Mouse (Mus musculus) limb, embryonic 13.5 days (tissue): ENCODE measurements at regions not wholly inside any gene's neighbourhood (a gene's known extent, or its start where the extent isn't known, plus 50 kb on each side); places are given as distances from the start of the nearest gene placed in this dataset.
A peak's percentile ranks its signal among the peaks of the same experiment; 100 is the strongest.
"Not testable (repeated sequence)": the region's sequence is repeated elsewhere in the genome, so short reads cannot be mapped to it uniquely, and the experiment has no call there.

Experiments used
- ATAC-seq: fragments of 200-750 bp; cut with Nextera tagmentation; 2 replicates; pipeline ENCODE4 v1.8.0; 2017; ENCODE audit warnings: low read depth, moderate number of reproducible peaks, moderate TSS enrichment; ENCODE audit not compliant: low FRiP score
- H3K27ac ChIP-seq: fragments of 300-500 bp; sonication (generic); 2 replicates; pipeline ENCODE4 v1.5.1; 2015; ENCODE audit warnings: inconsistent platforms, mild to moderate bottlenecking, moderate library complexity
- H3K27me3 ChIP-seq: fragments of 300-500 bp; sonication (generic); 2 replicates; pipeline ENCODE4 v1.6.1; 2015; ENCODE audit warnings: mild to moderate bottlenecking, inconsistent platforms
- H3K36me3 ChIP-seq: fragments of 300-500 bp; sonication (generic); 2 replicates; pipeline ENCODE4 v1.6.1; 2015; ENCODE audit warnings: inconsistent platforms, mild to moderate bottlenecking, moderate library complexity
- H3K4me1 ChIP-seq: fragments of 300-500 bp; sonication (generic); 2 replicates; pipeline ENCODE4 v1.6.1; 2015; ENCODE audit warnings: inconsistent platforms
- H3K4me2 ChIP-seq: fragments of 300-500 bp; sonication (generic); replicated peaks from 2 replicates; pipeline ENCODE4 v1.6.1; 2015; ENCODE audit warnings: inconsistent platforms, mild to moderate bottlenecking, moderate library complexity
- H3K4me3 ChIP-seq: fragments of 300-500 bp; sonication (generic); 2 replicates; pipeline ENCODE4 v1.5.1; 2015; ENCODE audit warnings: moderate library complexity, mild to moderate bottlenecking, inconsistent platforms
- H3K9ac ChIP-seq: fragments of 300-500 bp; sonication (generic); 2 replicates; pipeline ENCODE4 v1.6.1; 2015; ENCODE audit warnings: mild to moderate bottlenecking, inconsistent platforms
- H3K9me3 ChIP-seq: fragments of 300-500 bp; sonication (generic); 2 replicates; pipeline ENCODE4 v1.6.1; 2016; ENCODE audit warnings: inconsistent platforms
- WGBS: fragments of 180-500 bp; shearing (Covaris S2); methylation state at CpG from one replicate; pipeline ENCODE4 v1.1.7; 2015; 5-methylcytosine and 5-hydroxymethylcytosine counted together

GRCm38 (mm10) chr12:17852138-17852537 lies 161.5 kb downstream of the Hpcal1 start:
- not testable (repeated sequence) for H3K4me2 ChIP-seq, H3K4me3 ChIP-seq, H3K27ac ChIP-seq, H3K9me3 ChIP-seq, ATAC-seq, H3K36me3 ChIP-seq, H3K4me1 ChIP-seq, H3K9ac ChIP-seq, H3K27me3 ChIP-seq
- WGBS = 52% methylated on average over 3 of the region's 3 CpGs

GRCm38 (mm10) chr12:17872491-17872890 lies 181.8 kb downstream of the Hpcal1 start:
- not testable (repeated sequence) for H3K9me3 ChIP-seq, H3K4me1 ChIP-seq, ATAC-seq, H3K4me2 ChIP-seq, H3K27ac ChIP-seq, H3K27me3 ChIP-seq, H3K9ac ChIP-seq, H3K4me3 ChIP-seq, H3K36me3 ChIP-seq
- 86% methylated on average over 6 of the region's 6 CpGs for WGBS

GRCm38 (mm10) chr12:17881371-17882116 lies 190.9 kb downstream of the Hpcal1 start:
- peaks cover 6% of the 10 kb centered on the region; the same call in 1 of the 2 replicates for H3K9me3 ChIP-seq
- H3K4me1 ChIP-seq = no peaks in the 10 kb centered on the region
- peak; percentile 100 for ATAC-seq
- WGBS = under 1% methylated on average over 59 of the region's 59 CpGs
- H3K27ac ChIP-seq = peak overlapping the region; percentile 90
- H3K27me3 ChIP-seq = no peaks in the 10 kb centered on the region
- peak overlapping the region; percentile 92 for H3K9ac ChIP-seq
- H3K36me3 ChIP-seq = peaks cover 13% of the 10 kb centered on the region
- peak overlapping the region; percentile 63 for H3K4me2 ChIP-seq
- H3K4me3 ChIP-seq = peak overlapping the region; percentile 93

GRCm38 (mm10) chr12:17882117-17883116 lies 191.8 kb downstream of the Hpcal1 start:
- ATAC-seq = not testable (repeated sequence)

GRCm38 (mm10) chr12:17891663-17892310 lies 201.1 kb downstream of the Hpcal1 start:
- H3K27me3 ChIP-seq, H3K9ac ChIP-seq, H3K4me1 ChIP-seq, H3K4me3 ChIP-seq, ATAC-seq, H3K4me2 ChIP-seq, H3K27ac ChIP-seq: not testable (repeated sequence)
- 95% methylated on average over 6 of the region's 6 CpGs for WGBS
- H3K36me3 ChIP-seq = peaks cover 56% of the 10 kb centered on the region
- peaks cover 67% of the 10 kb centered on the region for H3K9me3 ChIP-seq

More at GRCm38 (mm10) chr12:17882117-17883116, 191.8 kb downstream of the Hpcal1 start:
- Histone ChIP-seq H3K4me2 (peak overlapping the region; percentile 63), H3K9me3 (peaks cover 11% of the 10 kb centered on the region), H3K9ac (peak overlapping the region; percentile 92), H3K4me3 (peak overlapping the region; percentile 93), H3K27ac (peak overlapping the region; percentile 90), H3K36me3 (peaks cover 19% of the 10 kb centered on the region)
- H3K27me3 ChIP-seq, H3K4me1 ChIP-seq: not testable (repeated sequence)
- 2% methylated on average over 63 of the region's 65 CpGs for WGBS

- 92% methylated on average over 3 of the region's 3 CpGs for WGBS
- not testable (repeated sequence) for H3K4me1 ChIP-seq, H3K4me3 ChIP-seq, ATAC-seq, H3K4me2 ChIP-seq, H3K9ac ChIP-seq, H3K27me3 ChIP-seq, H3K27ac ChIP-seq
- H3K9me3 ChIP-seq = peaks cover 39% of the 10 kb centered on the region
- peaks cover 42% of the 10 kb centered on the region for H3K36me3 ChIP-seq
Observed at GRCm38 (mm10) chr12:17913058-17913457, 222.4 kb downstream of the Hpcal1 start.
